Mouse (Mus musculus) CD4-positive, CD25-positive, alpha-beta regulatory T cell, adult 4 months (primary cell): ENCODE measurements around the gene Oxtr. TPM values are rescaled to one million over a fixed set of nuclear protein-coding genes. Genes with fewer than 3 reads are reported as not detected.

Experiments used
- ATAC-seq: one replicate; pipeline ENCODE4 v1.8.0; 2017
- polyA plus RNA-seq, 2 experiments: library from polyadenylated mRNA; unstranded; fragments of 100-300 nt; shearing (Covaris generic); gene quantifications; one replicate each; pipeline ENCODE4 v1.2.1; 2017

Oxtr gene
- not detected for polyA plus RNA-seq

- no peak for ATAC-seq
Measured at GRCm38 (mm10) chr6:112489910-112490559, at the start of gene Oxtr. Gene Oxtr (minus strand): TSS chr6:112489943.

DNA sequence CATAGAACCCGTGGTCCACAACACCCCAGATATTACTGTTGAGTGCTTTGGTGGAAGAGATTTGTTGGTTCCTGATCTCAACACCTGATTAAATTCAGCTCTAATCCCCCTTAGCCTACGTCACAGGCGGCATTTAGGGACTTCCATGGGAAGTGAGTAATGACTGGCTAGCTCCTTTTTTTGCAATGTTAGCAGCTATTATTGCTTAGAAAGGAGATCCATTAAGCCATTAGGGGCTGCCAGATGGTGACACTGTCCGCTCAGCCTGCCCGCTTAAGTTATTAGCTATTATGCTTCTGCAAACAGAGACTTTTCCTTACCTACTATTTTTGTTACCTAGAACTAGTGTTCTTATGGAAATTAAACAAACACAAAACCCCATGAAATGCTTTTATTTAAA is 35.7 kb upstream of the Oxtr start:
- no peak for ATAC-seq

DNA sequence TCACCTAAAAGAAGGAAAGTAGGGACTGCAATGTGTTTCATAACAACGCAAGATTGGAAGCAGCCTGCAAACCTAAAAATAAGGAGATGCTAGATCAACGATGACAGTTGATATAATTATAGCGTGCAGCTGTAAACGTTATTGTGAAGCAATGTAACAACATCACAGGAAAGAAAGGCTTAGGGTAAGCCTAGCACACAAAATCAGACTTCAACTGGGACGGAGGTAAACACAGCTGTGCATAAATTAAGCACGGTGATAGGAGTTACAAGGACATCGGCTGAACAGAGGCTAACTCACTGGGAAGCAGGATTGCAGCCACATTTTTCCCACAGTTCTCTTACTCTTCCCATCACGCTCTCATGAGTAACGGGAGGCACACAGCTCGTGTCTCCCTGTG is 34.7 kb upstream of the Oxtr start:
- ATAC-seq = no peak

- ATAC-seq = no peak
Measured at GRCm38 (mm10) chr6:112517991-112518390, 28.2 kb upstream of the Oxtr start.

- ATAC-seq = no peak
Measured at GRCm38 (mm10) chr6:112517572-112517971, 27.8 kb upstream of the Oxtr start.

- ATAC-seq = no peak
Measured at GRCm38 (mm10) chr6:112516496-112516895, 26.8 kb upstream of the Oxtr start.

DNA sequence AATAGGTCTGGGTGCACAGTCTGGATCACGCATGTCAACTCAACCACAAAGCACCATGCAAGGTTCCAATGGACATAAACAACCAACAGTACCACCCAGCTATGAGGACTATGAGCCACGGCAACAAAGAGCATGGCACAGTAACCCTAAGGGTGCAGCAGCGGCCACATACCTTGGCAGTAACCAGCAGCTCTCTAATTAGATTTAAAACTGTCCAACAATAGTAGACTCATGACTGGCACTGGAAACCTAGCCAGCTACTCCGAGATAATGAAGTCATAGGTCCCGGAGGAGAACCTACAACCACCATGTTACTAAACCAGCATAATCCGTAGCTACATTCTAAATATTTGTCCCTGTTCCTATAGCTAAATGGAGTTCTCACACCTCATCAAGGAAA is 24.8 kb upstream of the Oxtr start:
- no peak for ATAC-seq

DNA sequence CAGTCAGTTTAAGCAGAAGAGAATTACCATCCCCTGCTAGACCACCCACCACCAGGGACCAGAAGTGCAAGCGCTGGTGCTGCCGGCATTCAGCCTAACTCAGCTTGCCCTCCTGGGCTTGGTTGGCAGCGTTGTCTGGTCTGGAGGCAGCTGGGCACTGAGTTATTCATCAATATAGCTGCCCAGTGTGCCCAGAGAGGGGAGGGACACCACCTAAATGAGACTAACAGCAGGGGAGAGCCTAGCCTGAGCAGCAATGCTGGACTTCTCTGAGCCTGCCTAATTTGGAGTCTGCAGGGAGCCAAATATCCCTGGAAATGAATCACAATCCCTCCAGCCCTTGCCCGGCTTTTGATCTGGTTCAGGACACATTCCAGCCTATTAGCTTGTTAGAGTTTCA is 20.6 kb upstream of the Oxtr start:
- no peak for ATAC-seq

- ATAC-seq = no peak
Measured at GRCm38 (mm10) chr6:112509590-112510131, 19.9 kb upstream of the Oxtr start.

GRCm38 (mm10) chr6:112507617-112508016 is 17.9 kb upstream of the Oxtr start:
- no peak for ATAC-seq

DNA sequence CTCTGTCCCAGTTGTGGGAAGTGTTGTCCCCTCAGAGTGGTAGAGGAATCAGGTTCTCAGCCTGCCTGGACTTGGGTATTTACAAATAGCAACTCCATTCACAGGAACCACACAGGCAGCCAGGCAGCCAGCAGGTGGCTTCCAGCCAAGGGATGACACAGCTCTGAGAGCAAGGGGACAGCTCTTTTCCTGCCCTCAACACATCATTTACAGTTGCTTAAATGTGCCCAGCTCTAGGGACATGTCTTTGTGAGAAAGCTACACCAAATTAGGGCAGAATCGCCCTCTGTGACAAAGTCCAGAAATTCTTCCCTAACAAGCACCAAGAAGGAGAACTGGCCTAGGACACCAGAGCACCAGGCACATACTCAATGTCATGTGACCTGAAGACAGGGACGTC is 11.4 kb upstream of the Oxtr start:
- no peak for ATAC-seq

DNA sequence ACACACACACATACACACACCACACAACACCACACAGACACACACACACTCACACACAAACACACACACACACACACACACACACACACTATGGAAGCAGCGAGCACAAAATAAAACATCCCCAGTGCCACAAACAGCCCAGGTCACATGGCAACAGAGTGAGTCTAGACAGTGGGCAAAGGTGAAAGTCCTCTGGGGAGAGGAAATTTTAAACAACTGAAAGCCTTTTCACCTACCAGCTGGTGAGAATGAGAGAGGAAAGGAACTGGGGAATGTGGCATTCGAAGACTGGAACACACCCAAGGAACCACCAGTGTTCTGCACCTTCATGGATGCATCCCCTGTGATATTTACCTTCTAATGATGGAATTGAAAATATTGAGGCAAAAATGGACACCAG is 9.7 kb upstream of the Oxtr start:
- no peak for ATAC-seq

- ATAC-seq = no peak
Measured at GRCm38 (mm10) chr6:112498716-112499115, 9.0 kb upstream of the Oxtr start.

DNA sequence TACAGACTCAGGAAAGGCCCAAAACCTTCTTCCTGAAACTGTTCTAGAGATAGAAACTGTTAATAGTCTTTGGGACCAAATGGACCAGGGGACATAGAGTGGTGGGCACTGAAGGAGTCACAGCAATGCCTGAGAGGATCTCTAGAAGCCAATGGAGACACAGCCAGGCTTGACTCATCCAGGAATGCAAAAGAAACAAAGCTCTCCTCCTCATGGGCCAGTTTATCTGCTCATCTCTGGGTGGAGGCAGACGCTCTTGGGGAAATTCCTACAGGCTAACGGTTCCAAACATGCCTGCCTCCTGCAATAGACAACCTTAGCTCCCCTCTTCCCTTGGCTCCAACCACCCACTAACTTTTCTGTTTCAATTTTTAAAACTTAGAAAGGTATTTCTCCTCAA is 7.7 kb upstream of the Oxtr start:
- no peak for ATAC-seq

GRCm38 (mm10) chr6:112496291-112497060 is 6.7 kb upstream of the Oxtr start:
- no peak for ATAC-seq

DNA sequence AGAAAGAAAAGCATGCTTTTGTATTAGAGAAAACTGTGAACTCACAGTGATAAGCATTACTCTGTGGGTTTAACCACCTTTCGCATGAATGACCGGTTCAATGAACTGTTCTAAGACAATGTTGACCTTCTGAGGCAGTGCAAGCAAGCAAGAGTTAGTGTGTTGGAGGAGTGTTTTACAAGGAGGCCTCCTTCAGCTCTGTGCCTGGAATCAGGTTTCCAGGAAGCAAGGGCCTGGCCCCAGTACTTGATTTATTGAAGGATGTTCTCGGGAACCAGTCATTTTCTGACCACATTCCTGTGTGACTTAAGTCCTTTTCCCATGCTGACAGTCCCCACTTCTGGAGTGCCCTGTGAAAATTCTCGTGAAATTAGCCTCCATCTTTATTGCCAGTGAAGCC is 5.5 kb upstream of the Oxtr start:
- no peak for ATAC-seq

GRCm38 (mm10) chr6:112494620-112495081 is 4.9 kb upstream of the Oxtr start:
- ATAC-seq = no peak

DNA sequence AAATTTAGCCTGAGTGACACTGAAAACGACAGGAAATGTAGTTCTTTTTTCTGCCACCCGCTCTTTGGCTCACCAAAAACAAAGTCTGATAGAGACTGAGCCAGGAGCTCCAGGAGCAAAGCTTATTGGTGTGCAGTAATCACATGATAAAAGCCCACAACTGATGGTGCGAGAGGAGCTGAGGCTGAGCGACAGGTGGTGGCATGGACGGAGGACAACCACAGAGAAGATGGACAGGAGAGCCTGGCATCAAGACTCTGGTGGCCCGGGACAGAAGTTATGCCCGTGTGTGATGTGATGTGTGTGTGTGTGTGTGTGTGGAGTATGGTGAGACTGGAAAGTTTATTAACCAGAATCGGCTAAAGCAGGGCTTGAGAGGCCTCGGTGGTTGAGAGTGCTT is 3.6 kb upstream of the Oxtr start:
- ATAC-seq = no peak

DNA sequence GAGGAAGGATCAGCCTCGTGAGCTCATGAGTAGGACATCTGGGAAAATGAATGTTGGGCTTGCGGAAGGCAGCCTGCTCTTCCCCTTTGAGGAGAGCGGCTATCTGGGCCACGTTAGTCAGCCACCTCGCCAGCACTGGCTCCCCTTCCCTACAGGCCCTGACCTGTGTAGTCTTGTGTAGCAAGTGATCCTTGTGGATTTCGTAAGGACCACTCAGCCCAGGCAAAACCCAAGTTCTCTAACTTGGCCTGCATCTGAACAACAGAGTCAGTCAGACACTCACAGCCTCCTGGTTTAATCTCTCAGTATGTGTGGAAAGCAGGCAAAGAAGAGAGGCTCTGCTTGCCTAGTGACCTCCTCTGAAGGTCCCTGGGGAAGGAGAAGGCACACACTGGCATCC is 2.9 kb upstream of the Oxtr start:
- ATAC-seq = no peak

DNA sequence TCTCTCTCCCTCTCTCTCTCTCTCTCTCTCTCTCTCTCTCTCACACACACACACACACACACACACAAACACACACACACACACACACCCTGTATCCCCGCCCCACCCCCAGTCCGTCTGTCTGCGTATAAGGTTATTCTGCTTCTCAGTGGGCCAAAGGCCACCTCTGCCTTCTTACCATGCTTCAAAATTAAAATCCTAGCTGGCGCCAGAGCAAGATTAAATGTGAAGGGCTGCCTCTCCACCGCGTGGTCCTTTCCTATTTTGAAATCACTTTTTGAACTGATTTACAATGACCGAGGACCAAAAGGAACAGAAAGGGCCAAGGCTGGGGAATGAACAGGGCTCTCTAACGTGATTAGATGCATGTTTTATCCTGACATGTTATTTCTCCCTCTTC is 1.8 kb upstream of the Oxtr start:
- ATAC-seq = no peak

GRCm38 (mm10) chr6:112490625-112491242 is 991 bp upstream of the Oxtr start:
- ATAC-seq = peak; percentile 34

DNA sequence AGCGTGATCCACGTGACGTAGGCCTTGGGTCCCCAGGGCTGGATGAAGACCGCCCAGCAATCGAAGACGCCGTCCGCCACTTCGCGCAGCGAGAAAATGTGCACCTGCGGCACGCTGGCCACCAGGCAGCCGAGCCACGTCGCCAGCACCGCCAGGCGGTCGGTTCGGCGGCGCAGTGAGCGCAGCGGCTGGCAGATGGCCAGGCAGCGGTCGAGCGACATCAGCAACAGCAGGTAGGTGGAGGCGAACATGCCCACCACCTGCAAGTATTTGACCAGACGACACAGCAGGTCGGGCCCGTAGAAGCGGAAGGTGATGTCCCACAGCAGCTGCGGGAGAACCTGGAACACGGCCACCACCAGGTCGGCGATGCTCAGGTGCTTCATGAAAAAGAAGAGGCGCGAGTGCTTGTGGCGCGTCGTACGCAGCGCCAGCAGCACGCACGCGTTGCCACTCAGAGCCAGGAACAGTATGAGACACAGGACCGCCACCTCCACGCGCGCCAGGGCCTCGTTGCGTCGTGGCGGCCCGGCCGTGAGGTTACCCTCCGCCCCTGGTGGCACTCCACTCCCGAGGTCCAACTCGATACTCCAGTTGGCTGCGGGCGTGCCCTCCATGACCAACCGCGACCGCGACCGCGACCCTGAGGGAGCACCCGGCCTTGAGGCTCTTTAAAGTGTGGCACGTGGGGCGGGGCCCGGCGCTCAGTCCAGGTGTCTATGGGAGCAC is 398 bp downstream of the Oxtr start:
- ATAC-seq = no peak

DNA sequence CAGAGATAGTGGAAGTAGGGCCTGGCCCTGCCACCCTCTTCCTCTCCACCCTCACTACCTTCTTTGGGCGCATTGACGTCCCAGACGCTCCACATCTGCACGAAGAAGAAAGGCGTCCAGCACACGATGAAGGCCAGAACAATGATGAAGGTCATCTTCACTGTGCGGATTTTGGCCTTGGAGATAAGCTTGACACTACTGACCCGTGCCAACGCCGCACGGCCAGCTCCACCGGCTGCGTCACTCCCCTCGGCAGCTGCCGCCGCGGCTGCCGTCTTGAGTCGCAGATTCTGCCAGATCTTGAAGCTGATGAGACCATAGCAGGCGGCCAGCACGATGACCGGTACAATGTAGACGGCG is 942 bp downstream of the Oxtr start:
- ATAC-seq = no peak
